In genomic region chr11:116810983-116811901, GRCm38 (mm10) we compare ENCODE assay signal across 1 mouse cellular context.
TF ChIP-seq lines count a peak whose summit lies in the region.

No protein-coding gene starts in this region.

TF ChIP-seq in MEL, 35 proteins besides CTCF, POLR2A, EP300 and RAD21:
- TF ChIP-seq MAX (IDR thresholded peaks at IDR 0.05; ENCODE audit: low read length), result no peak
- peak; percentile 45 for TF ChIP-seq MAZ (IDR thresholded peaks at IDR 0.05; ENCODE audit: low read depth, low read length)
- peak; percentile 84 for TF ChIP-seq NRF1 (IDR thresholded peaks at IDR 0.05; ENCODE audit: insufficient read depth, low read depth, low read length, poor library complexity, severe bottlenecking)
- no peak for TF ChIP-seq USF2 (IDR thresholded peaks at IDR 0.05; ENCODE audit: borderline replicate concordance in 1 of 2, insufficient read depth in 1 of 2, low read depth in 1 of 2, low read length in 2 of 2)
- TF ChIP-seq RCOR1 (IDR thresholded peaks at IDR 0.05; ENCODE audit: low read depth, low read length), result no peak
